Mouse (Mus musculus) fat pad, adult 2 months (tissue): ENCODE measurements around the gene Gm10309.
"Not testable (repeated sequence)": the region's sequence is repeated elsewhere in the genome, so short reads cannot be mapped to it uniquely, and the experiment has no call there.

Experiments used
- DNase-seq: peaks from one replicate; pipeline ENCODE4 v3.0.0-alpha.2; 2011; ENCODE audit warnings: low read depth, low spot score; ENCODE audit errors: extremely low read depth

Gm10309 gene

DNA sequence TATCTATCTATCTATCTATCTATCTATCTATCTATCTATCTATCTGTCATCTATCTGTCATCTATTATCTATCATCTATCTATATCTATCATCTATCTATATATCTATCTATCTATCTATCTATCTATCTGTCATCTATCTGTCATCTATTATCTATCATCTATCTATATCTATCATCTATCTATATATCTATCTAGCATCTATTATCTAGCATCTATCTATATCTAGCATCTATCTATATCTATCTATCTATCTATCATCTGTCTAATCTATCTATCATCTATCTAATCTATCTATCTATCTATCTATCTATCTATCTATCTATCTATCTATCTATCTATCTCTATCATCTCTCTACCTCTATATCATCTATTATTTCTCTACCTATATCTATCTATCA is 27.6 kb downstream of the Gm10309 start:
- not testable (repeated sequence) for DNase-seq

DNA sequence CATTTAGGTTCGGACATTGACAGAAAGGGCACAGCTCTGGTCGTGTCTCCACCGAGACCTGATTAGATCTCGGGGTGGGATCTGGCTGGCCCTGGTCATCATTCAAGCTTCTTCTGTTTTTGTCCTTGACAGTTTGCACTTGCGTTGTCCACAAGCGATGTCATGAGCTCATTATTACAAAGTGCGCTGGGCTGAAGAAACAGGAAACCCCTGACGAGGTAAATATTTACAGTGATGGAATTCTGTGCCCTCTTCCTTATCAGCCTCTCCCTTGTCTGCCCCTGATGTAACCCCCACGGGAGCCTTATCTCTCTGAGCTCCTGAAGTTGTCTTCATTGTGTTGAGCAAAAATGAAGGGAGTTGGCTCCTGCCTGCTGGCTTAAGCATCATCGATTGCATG is 28.4 kb downstream of the Gm10309 start:
- no peak for DNase-seq

DNA sequence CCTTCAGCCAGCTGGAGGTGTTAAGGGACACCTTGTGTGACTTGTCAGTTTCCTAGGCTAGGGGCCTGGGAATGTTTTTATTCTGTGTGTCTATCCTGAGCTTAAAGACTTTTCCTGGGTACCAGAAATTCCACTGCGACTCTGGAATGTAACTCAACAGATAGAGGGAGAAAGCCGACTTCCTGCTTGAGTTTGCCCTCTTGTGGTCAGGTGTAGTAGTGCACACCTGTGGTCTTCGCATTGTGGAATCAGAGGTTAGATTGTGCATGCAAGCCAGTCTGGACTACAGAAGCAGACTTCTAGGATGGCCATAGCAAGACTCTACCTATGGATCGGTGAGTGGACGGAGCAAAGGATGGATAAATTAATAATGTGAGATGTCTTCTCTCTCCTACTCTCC is 33.3 kb downstream of the Gm10309 start:
- no peak for DNase-seq

DNA sequence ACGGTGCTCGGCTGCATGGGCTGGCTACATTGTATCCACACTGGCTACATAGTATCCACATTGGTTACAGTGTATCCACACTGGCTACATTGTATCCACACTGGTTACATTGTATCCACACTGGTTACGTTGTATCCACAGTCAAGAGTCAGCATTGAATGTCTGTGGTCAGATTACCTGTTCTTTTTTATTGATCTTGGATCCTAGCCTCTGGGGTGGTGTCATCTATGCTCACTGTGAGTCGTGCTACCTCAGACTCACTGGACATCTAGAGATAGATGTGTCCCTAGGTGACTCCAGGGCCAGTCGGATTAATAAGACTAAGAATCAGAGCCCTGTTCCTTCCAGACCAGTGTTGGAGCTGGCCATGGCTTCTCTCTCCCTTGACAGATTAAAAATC is 34.9 kb downstream of the Gm10309 start:
- DNase-seq = no peak

DNA sequence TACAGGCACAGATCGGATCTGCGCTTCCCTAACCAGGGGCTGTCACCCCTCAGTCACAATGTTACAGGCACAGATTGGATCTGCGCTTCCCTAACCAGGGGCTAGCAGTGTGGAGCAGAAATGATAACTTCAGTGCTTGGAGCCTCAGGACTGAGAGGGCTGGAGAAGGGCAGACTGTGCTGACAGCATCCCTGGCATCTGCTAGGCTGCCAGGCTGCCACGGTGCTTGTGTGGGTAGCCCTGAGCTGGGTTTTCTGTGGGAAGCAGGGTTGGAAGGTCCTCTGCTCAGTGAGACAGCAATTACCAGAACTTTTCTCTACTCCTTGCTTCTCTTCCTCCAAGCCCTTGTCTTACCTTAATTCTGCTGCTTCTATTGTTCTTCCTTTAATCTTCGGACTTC is 37.1 kb downstream of the Gm10309 start:
- no peak for DNase-seq

DNA sequence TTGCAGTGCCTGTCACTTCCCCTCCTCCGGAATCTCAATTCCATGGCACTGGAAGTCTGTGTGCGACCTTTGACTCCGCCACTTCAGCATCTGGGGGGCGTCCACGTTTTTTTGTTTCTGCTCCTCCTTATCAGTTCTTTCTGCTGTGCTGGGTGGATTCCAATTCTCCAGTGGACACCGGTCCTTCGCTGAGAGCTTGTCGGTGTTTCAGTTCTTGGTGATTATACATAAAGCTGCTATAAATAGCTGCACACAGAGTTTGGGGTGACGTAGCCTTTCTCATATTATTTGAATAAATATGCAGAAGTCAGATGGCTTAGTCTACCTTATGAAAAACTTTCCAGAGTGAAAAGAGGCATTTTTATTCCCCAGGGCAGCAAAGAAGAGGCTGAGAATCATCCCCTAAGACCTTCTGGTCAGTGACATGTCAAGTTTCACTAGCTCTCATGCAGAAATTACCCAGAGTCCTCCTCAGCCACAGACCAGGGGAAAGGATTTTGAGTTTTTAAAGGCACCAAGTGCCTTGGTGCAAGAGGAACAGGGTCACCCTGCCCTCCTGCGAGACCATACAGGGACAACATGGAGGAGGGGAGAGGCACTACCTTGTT is 37.6 kb downstream of the Gm10309 start:
- DNase-seq = no peak

DNA sequence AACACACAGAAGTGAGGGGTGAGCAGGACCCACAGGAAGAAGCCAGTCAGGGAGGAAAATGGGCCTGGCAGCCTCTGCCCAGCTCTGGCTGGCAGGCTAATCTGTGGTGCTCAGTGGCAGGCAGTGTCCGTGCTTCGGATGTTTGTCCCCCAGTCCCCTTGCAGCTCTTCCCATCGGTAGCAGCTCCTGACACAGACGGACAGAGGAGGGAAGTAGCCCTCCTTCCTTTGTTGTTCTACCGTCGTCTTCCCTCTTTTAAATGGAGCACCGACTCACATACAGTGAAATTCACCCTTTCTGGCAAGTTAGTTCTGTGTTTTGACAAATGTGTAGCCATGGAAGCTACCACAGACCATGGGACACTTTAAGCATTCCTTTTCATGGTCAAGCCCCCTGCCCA is 38.2 kb downstream of the Gm10309 start:
- DNase-seq = no peak

DNA sequence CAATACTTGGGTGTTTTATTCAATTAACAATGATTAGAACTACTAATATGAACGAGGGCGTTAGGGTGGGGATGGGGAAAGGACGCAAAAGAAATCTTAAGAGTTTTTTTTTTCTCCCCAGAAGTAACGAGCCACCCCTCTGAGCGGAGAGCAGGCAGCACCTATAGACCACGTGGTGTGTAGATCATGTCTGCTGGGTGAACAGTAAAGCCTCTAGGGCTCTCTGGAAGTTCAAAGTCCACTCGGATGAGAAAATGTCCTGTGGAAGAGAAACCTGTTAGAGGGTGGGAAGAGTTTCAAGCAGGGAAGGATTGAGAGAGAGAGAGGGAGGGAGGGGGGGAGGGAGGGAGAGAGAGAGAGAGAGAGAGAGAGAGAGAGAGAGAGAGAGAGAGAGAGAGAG is 38.6 kb downstream of the Gm10309 start:
- no peak for DNase-seq

DNA sequence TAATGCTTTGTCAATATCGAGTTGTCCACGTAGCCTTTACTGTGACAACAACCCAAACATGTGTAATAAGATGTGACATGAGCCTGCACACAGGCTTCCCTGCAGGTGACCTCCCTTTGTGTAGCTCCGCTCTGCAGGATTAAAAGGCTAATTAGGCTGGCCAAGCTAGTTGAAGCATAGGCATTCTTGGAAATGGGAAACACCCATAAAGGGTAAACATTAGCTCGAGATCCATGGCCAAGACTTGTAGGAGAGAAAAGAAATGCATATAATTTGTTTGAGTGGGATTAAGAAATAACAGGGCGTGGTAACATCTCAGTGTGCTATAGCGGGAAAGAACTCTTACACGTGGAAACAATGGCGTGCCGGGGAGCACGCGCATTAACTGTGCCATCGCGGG is 39.2 kb downstream of the Gm10309 start:
- no peak for DNase-seq

DNA sequence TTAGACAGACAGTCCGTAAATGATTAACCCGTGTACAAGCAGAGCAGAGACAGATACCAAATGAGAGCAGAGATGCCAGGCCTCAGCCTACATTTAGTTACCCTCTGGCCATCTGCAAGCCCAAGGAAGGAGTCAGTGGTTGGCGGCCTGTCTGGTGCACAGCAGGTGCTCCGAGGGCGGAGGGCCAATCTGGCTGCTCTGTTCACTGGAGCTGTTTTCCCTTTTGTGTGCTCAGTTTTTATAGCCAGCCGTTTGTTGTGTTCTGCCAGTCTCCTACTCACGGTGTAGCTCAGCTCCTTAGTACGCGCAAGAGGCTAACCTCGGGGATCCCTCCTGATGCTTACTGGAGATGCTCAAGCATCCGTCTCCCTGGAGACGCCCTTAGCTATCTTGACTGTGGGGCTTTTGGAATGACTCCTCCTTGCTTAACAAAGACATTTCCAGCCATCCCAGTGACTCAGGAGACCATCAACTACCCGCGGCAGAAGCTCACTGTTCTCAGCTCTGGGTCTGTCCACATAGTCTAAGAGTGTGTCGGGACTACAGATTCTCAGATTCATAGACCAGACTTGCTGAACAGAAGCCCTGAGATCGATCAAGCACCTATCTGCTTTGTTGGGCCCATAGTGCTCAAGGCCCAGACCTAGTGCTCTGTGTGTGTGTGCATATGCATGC is 40.2 kb downstream of the Gm10309 start:
- DNase-seq = no peak

DNA sequence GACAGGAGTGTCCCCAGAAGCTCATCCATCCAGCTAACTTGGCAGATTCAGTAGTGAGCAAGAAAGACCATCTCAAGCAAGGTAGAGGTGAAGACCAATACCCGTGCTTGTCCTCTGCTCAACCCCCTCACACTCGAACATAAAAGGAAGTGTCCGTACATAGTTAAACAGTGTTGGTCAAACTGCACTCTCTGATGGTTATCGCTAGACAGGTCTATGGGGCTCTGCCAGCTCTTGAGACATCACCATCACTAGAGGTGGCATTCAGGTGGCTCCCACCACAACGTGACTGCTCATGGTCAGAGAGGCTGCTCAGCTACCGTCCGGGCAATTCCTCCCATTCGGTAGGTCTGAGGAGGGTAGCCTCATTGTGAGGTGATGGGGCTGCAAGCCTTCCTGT is 40.8 kb downstream of the Gm10309 start:
- DNase-seq = no peak

DNA sequence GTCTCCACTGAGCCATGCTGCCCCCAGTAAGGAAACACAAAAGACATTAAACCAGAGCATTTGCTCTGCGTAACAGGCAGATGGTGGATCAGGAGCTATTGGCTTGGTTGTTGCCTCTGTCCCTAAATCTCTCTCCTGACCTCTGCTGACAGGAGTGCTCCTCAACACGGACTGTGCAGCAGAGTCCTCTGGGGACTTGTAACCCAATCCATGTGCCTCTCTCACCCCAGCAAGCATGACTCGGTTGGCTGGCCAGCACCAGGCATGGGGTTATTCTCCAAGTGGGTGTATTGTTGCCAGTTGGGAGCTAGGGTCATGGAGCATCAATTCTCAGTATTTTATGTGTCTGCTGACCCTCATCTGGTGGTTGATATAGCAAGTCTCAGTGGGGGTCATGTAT is 41.7 kb downstream of the Gm10309 start:
- DNase-seq = no peak

DNA sequence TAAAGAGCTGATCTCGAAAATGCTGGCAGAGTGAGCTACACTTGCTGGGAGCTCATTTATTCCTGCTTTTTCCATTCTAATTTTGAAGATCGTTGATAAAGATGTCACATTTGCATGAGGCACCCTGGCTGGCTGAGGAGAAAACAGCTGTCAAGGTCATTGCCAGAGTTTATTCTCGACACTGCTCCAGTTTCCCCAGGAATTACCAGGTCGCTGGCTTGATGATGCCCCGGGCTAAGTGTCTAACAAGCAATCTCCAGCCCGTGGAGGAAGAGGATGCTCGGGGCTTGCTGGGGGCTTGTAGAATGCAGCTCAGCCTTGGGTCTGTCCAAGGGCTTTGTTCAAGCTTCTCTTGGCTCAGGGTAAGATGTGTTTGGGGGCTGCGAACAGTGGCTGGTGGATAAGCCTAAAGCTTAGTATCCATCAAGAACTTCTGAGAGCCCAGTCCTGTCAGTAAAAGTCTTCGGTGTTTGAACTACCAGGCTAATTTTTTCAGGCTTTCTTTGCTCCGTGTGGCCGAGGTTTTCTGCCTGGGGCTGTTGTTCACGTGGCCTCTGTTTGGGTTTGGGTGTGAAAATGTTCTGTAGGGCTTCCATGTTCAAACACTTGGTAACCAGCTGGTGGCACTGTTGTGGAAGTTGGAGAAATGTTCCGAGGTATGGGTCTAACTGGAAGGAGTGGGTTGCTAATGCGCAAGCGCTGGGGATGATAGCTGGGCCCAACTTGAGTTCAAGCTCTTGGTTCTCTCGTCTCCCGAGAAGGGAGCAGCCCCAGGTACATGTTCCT is 44.2 kb downstream of the Gm10309 start:
- no peak for DNase-seq

DNA sequence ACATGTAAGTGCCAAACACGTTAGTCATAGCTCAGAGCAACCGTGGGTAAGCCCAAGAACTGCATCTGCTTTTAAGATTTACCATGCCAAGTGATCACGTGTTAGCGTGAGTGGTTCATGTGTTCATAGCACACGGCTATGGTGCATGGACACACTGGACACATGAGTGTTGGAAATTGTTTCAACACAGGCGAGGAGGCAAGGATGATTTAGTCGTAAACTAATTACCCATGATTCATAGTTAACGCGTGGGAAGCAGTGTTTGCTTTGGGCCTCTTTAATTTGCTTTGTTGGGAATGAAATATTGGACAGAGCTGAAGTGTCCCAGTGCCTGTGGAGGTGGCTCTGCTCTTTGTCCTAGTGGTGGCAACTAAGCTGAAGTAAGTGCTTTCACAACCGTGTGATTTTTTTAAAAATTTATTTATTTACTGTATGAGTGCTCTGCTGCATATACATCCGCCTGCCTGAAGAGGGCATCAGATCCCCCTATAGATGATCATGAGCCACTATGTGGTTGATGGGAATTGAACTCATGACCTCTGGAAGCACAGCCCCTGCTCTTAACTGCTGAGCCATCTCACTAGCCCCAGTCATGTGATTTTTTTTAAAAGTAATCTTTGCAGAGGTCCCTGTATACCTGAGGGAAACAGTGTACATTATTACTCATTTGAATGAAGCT is 46.6 kb downstream of the Gm10309 start:
- peak; percentile 62 for DNase-seq

DNA sequence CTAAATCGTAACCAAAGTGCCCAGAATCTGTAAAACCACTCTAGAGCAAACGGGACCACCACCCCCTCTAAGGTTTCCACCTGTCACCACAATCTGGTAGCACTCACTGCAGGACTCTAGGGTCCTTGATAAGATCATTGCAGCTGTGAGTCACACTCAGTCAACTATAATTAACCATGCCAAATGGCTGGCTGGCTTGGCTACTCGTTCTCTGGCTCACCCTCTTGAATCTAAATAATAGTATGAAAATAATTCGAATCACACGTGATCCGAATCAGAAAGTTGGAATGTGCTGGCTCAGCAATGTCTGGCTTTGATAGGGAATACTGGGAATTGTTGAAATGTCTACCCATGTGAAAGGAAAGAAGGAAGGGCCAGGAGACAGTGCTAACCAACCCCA is 48.5 kb downstream of the Gm10309 start:
- no peak for DNase-seq

DNA sequence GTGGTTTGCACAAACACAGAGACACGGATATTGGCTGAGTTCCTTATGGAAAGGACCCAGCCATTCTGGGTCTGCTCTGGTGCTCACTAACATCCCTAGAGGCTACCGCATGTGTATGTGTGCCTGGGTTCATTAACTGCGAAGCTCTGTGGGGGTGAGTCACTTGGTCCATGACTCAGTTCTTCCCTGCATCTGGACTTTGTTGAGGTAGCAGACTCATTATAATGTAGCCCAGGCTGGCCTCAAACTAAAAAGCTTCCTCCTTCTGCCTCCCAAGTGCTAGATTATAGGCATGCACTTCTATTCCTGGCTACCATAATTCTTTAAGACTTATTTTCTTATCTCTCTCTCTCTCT is 50.7 kb downstream of the Gm10309 start:
- no peak for DNase-seq

DNA sequence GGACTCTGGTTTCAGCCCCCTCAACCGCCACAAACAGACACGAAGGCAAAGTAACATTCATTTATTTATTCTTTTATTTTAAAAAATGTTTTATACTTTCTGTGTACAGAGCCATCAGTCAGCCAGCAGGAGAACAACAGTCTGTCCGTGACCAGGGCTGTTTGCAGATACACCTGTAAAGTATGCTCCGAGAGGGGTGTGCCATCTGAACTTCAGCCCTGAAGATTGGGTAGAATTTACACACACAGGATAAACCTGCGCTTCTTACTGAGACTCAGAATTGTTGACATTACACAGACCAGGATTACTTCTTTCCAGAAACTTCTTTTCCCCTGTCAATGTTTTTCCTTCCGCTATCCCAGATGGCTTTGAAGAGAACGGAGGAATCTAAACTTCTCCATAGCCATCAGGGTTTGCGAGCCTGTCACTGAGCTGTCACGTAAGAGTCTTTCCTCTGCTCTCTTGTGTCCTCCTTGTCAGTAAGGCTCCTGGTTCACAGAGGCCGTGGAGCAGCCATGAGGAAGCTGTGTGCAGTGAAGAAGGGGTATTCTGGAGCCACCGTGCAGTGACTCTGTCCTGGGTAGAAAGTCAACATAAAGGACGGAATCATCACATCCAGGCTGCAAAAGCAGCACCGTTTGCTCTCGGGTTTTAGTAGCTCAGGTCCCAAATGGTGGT is 51.2 kb downstream of the Gm10309 start:
- no peak for DNase-seq

DNA sequence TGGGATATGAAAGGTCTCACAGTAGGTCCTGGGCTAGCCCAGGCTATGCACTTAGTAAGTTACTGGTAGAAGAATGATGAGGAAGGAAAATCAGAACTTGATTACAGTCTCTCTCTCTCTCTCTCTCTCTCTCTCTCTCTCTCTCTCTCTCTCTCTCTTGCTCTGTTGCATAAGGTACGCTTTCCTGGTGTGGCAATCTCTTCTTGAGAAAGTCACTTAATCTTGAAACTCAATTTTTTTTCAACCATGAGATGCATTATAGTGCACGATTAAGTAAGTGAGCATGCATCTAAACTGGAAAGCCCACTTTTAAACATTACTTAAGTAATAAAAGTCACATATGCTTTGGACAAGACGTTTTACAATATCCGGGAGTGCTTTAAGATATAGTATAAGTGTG is 52.1 kb downstream of the Gm10309 start:
- DNase-seq = no peak
